Mouse (Mus musculus): ENCODE measurements around the gene Esrrb. TPM values are rescaled to one million over a fixed set of nuclear protein-coding genes. Genes with fewer than 3 reads are reported as not detected.

Esrrb gene
- polyA plus RNA-seq, 1 experiment from 2014 or later: 0.46 TPM

GRCm38 (mm10) chr12:86364756-86365155 lies 3.8 kb downstream of the Esrrb start:
- Histone ChIP-seq H3K27ac (replicated peaks) (peak overlapping the region; percentile 19; the same call in 1 of the 2 replicates), H3K4me2 (replicated peaks) (no peak overlapping the region), H3K4me3 (no peak overlapping the region), H3K27me3 (no peaks in the 10 kb centered on the region), H3K9ac (replicated peaks) (no peak overlapping the region), H3K4me1 (peaks cover 26% of the 10 kb centered on the region), H3K9me3 (no peaks in the 10 kb centered on the region), H3K36me3 (no peaks in the 10 kb centered on the region)
- 4% methylated on average over 5 of the region's 5 CpGs for WGBS
- no peak for ATAC-seq (replicated peaks)

- Histone ChIP-seq H3K36me3 (no peaks in the 10 kb centered on the region), H3K27me3 (no peaks in the 10 kb centered on the region), H3K4me2 (replicated peaks) (no peak overlapping the region), H3K4me3 (no peak overlapping the region), H3K9ac (replicated peaks) (no peak overlapping the region), H3K9me3 (no peaks in the 10 kb centered on the region), H3K4me1 (peaks cover 2% of the 10 kb centered on the region; the same call in 1 of the 2 replicates), H3K27ac (replicated peaks) (no peak overlapping the region)
- WGBS: 70% methylated on average over 17 of the region's 17 CpGs
- no peak; the same call in 1 of the 2 replicates for ATAC-seq (replicated peaks)
Observed at GRCm38 (mm10) chr12:86370611-86371383, 9.9 kb downstream of the Esrrb start.

GRCm38 (mm10) chr12:86374286-86374685 lies 13.4 kb downstream of the Esrrb start:
- no peaks in the 10 kb centered on the region for H3K36me3 ChIP-seq
- H3K9me3 ChIP-seq: no peaks in the 10 kb centered on the region
- H3K27ac ChIP-seq (replicated peaks): no peak overlapping the region
- no peak overlapping the region for H3K4me2 ChIP-seq (replicated peaks)
- H3K27me3 ChIP-seq: no peaks in the 10 kb centered on the region
- H3K4me3 ChIP-seq: no peak overlapping the region
- WGBS: 87% methylated on average over 8 of the region's 8 CpGs
- ATAC-seq (replicated peaks): no peak
- H3K4me1 ChIP-seq: peaks cover 3% of the 10 kb centered on the region
- H3K9ac ChIP-seq (replicated peaks): no peak overlapping the region

GRCm38 (mm10) chr12:86379672-86380213 lies 18.8 kb downstream of the Esrrb start:
- peak; percentile 66 for ATAC-seq (replicated peaks)
- Histone ChIP-seq H3K27me3 (no peaks in the 10 kb centered on the region), H3K4me1 (peaks cover 19% of the 10 kb centered on the region), H3K27ac (replicated peaks) (no peak overlapping the region), H3K4me2 (replicated peaks) (peak overlapping the region; percentile 35), H3K36me3 (no peaks in the 10 kb centered on the region), H3K9me3 (no peaks in the 10 kb centered on the region), H3K4me3 (peak overlapping the region; percentile 10; the same call in 1 of the 2 replicates), H3K9ac (replicated peaks) (0 out of 2 replicates have a peak overlapping the region, but pooled peaks have one; percentile 18)
- 4% methylated on average over 15 of the region's 15 CpGs for WGBS

- Histone ChIP-seq H3K27me3 (no peaks in the 10 kb centered on the region), H3K9ac (replicated peaks) (no peak overlapping the region), H3K4me2 (replicated peaks) (no peak overlapping the region), H3K9me3 (no peaks in the 10 kb centered on the region), H3K4me3 (no peak overlapping the region), H3K36me3 (no peaks in the 10 kb centered on the region), H3K4me1 (peaks cover 27% of the 10 kb centered on the region), H3K27ac (replicated peaks) (peak overlapping the region; percentile 56)
- WGBS: 7% methylated on average over 6 of the region's 6 CpGs
- no peak; the same call in 1 of the 2 replicates for ATAC-seq (replicated peaks)
Observed at GRCm38 (mm10) chr12:86383803-86384202, 22.9 kb downstream of the Esrrb start.

GRCm38 (mm10) chr12:86387671-86388270 lies 26.9 kb downstream of the Esrrb start:
- no peak overlapping the region for H3K4me2 ChIP-seq (replicated peaks)
- H3K27ac ChIP-seq (replicated peaks): no peak overlapping the region
- H3K36me3 ChIP-seq: no peaks in the 10 kb centered on the region
- ATAC-seq (replicated peaks): no peak
- WGBS: 41% methylated on average over 10 of the region's 10 CpGs
- H3K27me3 ChIP-seq: no peaks in the 10 kb centered on the region
- no peak overlapping the region for H3K9ac ChIP-seq (replicated peaks)
- H3K4me3 ChIP-seq: no peak overlapping the region
- H3K9me3 ChIP-seq: no peaks in the 10 kb centered on the region
- H3K4me1 ChIP-seq: peaks cover 19% of the 10 kb centered on the region

- no peak overlapping the region for H3K27ac ChIP-seq (replicated peaks)
- no peak for ATAC-seq (replicated peaks)
- H3K9ac ChIP-seq (replicated peaks): no peak overlapping the region
- H3K4me2 ChIP-seq (replicated peaks): no peak overlapping the region
- 93% methylated on average over 12 of the region's 12 CpGs for WGBS
- H3K27me3 ChIP-seq: no peaks in the 10 kb centered on the region
- no peaks in the 10 kb centered on the region for H3K36me3 ChIP-seq
- no peaks in the 10 kb centered on the region for H3K9me3 ChIP-seq
- no peak overlapping the region for H3K4me3 ChIP-seq
- H3K4me1 ChIP-seq: peaks cover 9% of the 10 kb centered on the region; the same call in 1 of the 2 replicates
Observed at GRCm38 (mm10) chr12:86394773-86395172, 33.9 kb downstream of the Esrrb start.

GRCm38 (mm10) chr12:86395326-86395725 lies 34.4 kb downstream of the Esrrb start:
- H3K27ac ChIP-seq (replicated peaks): no peak overlapping the region
- H3K4me3 ChIP-seq: no peak overlapping the region
- H3K9me3 ChIP-seq: no peaks in the 10 kb centered on the region
- WGBS: 67% methylated on average over 7 of the region's 7 CpGs
- no peak overlapping the region for H3K9ac ChIP-seq (replicated peaks)
- H3K4me2 ChIP-seq (replicated peaks): no peak overlapping the region
- no peaks in the 10 kb centered on the region for H3K27me3 ChIP-seq
- peaks cover 9% of the 10 kb centered on the region; the same call in 1 of the 2 replicates for H3K4me1 ChIP-seq
- no peak for ATAC-seq (replicated peaks)
- H3K36me3 ChIP-seq: no peaks in the 10 kb centered on the region

GRCm38 (mm10) chr12:86398762-86399161 lies 37.8 kb downstream of the Esrrb start:
- no peak for ATAC-seq (replicated peaks)
- WGBS: 25% methylated on average over 8 of the region's 8 CpGs
- 0 out of 2 replicates have a peak, but pooled peaks cover 2% of the 10 kb centered on the region for H3K27me3 ChIP-seq
- no peak overlapping the region for H3K4me2 ChIP-seq (replicated peaks)
- no peaks in the 10 kb centered on the region for H3K4me1 ChIP-seq
- H3K9ac ChIP-seq (replicated peaks): no peak overlapping the region
- H3K27ac ChIP-seq (replicated peaks): no peak overlapping the region
- H3K4me3 ChIP-seq: no peak overlapping the region
- no peaks in the 10 kb centered on the region for H3K36me3 ChIP-seq
- no peaks in the 10 kb centered on the region for H3K9me3 ChIP-seq

- no peak overlapping the region for H3K27ac ChIP-seq (replicated peaks)
- no peaks in the 10 kb centered on the region for H3K36me3 ChIP-seq
- no peak overlapping the region for H3K9ac ChIP-seq (replicated peaks)
- H3K27me3 ChIP-seq: 0 out of 2 replicates have a peak, but pooled peaks cover 2% of the 10 kb centered on the region
- 0 out of 2 replicates have a peak, but pooled peaks have one; percentile 58 for ATAC-seq (replicated peaks)
- H3K4me2 ChIP-seq (replicated peaks): peak overlapping the region; percentile 32
- no peaks in the 10 kb centered on the region for H3K4me1 ChIP-seq
- 0 out of 2 replicates have a peak overlapping the region, but pooled peaks have one; percentile 12 for H3K4me3 ChIP-seq
- no peaks in the 10 kb centered on the region for H3K9me3 ChIP-seq
- WGBS: 7% methylated on average over 21 of the region's 21 CpGs
Observed at GRCm38 (mm10) chr12:86402718-86403117, 41.8 kb downstream of the Esrrb start.

GRCm38 (mm10) chr12:86421490-86421904 lies 60.6 kb downstream of the Esrrb start:
- Histone ChIP-seq H3K36me3 (no peaks in the 10 kb centered on the region), H3K9me3 (no peaks in the 10 kb centered on the region), H3K4me1 (peaks cover 21% of the 10 kb centered on the region), H3K4me2 (replicated peaks) (peak overlapping the region; percentile 81), H3K4me3 (peak overlapping the region; percentile 53), H3K27me3 (peaks cover 63% of the 10 kb centered on the region), H3K27ac (replicated peaks) (no peak overlapping the region), H3K9ac (replicated peaks) (peak overlapping the region; percentile 46)
- ATAC-seq (replicated peaks): peak; percentile 82
- under 1% methylated on average over 37 of the region's 37 CpGs for WGBS

All from forebrain, embryonic 15.5 days (tissue).